In the genomic region with DNA sequence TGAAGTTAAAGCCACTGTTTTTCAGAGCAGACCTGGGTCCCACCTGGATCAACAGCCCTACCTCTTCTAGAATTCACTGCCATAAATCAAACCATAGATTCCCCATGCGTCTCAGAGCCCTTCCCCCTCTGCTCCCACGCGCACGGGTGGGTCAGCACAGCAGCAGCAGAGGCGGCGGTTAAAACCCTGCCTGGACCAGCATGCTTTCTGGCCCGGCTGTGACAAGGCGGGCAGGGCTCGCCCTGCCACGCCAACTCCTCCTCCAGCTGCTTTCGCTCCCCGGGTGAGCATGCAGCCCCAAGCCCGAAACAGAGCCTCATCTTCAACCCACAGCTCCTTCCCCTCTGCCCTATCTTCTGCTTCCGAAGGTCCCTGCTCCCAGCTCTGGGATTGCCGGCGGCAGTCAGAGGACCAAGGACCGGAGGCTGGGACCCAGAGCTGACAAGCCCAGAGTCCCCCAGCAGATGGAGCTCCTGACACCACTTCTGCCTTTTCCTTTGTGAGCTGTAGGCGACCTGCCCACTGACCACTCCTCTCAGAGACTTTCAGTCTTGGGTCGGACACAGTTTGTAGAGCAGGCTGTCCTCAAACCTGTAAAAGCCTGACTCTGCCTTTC, we compare ENCODE assay signal across 8 mouse cellular contexts. TPM values are rescaled to one million over a fixed set of nuclear protein-coding genes. Genes with fewer than 3 reads are reported as not detected.
DNase-seq lines count a peak whose midpoint lies in the region; ATAC-seq and TF ChIP-seq lines count a peak whose summit lies in the region.

No protein-coding gene starts in this region.

- peak; percentile 44; the same call in 1 of the 2 replicates for TF ChIP-seq CTCF in thymus, adult 2 months (IDR thresholded peaks at IDR 0.05; ENCODE audit: borderline replicate concordance, control insufficient read depth, extremely low read depth, insufficient read depth, low read length, poor library complexity)
- peak; percentile 82 for TF ChIP-seq CTCF in liver, adult 2 months (IDR thresholded peaks at IDR 0.05; ENCODE audit: low read depth, low read length)

- peak overlapping the region; percentile 59 for H3K4me2 ChIP-seq in embryonic facial prominence, embryonic 11.5 days (ENCODE audit: low read depth, low read length)
- peak overlapping the region; percentile 52 for H3K4me2 ChIP-seq in myocyte (ENCODE audit: low read depth)
- H3K4me2 ChIP-seq in stomach, embryonic 15.5 days = peak overlapping the region; percentile 77

- H3K9me3 ChIP-seq in embryonic facial prominence, embryonic 11.5 days (replicated peaks; ENCODE audit: control insufficient read depth, low read length) = no peaks in the 10 kb centered on the region
- no peaks in the 10 kb centered on the region for H3K9me3 ChIP-seq in stomach, embryonic 15.5 days

- no peaks in the 10 kb centered on the region for H3K79me2 ChIP-seq in liver, adult 2 months (ENCODE audit: control insufficient read depth, insufficient read depth, low read length)
- no peaks in the 10 kb centered on the region for H3K79me2 ChIP-seq in myocyte (ENCODE audit: control insufficient read depth, insufficient read depth)

- WGBS in thymus, adult 2 months = 5% methylated on average over 19 of the region's 19 CpGs
- under 1% methylated on average over 19 of the region's 19 CpGs for WGBS in embryonic facial prominence, embryonic 11.5 days
- 4% methylated on average over 19 of the region's 19 CpGs for WGBS in liver, adult 2 months
- under 1% methylated on average over 19 of the region's 19 CpGs for WGBS in stomach, embryonic 15.5 days

- DNase-seq in thymus, adult 2 months = peak; percentile 47
- no peak for DNase-seq in thymus, postnatal 0 days (ENCODE audit: low spot score)
- DNase-seq in embryonic facial prominence, embryonic 11.5 days (ENCODE audit: low spot score) = peak; percentile 85
- DNase-seq in heart, adult 8-10 months (ENCODE audit: low spot score) = peak; percentile 78
- peak; percentile 58 to 85 for DNase-seq in kidney, adult 8-10 months
- peak; percentile 47 for DNase-seq in liver, adult 2 months (ENCODE audit: extremely low read depth, low read depth, low spot score)

- H3K27ac ChIP-seq in thymus, adult 2 months (ENCODE audit: control insufficient read depth, insufficient read depth, low read length) = no peak overlapping the region
- H3K27ac ChIP-seq in embryonic facial prominence, embryonic 11.5 days (replicated peaks; ENCODE audit: low read depth, low read length) = no peak overlapping the region
- H3K27ac ChIP-seq in liver, adult 2 months (replicated peaks; ENCODE audit: insufficient read depth, low read depth, low read length) = no peak overlapping the region
- no peak overlapping the region for H3K27ac ChIP-seq in stomach, embryonic 15.5 days

- no peaks in the 10 kb centered on the region; the same call in 1 of the 2 replicates for H3K27me3 ChIP-seq in thymus, adult 2 months (ENCODE audit: control insufficient read depth, insufficient read depth, low read length)
- no peaks in the 10 kb centered on the region for H3K27me3 ChIP-seq in embryonic facial prominence, embryonic 11.5 days (ENCODE audit: control insufficient read depth, insufficient read depth, low read length)
- no peaks in the 10 kb centered on the region for H3K27me3 ChIP-seq in liver, adult 2 months (ENCODE audit: control insufficient read depth, insufficient read depth, low read length)
- H3K27me3 ChIP-seq in myocyte (ENCODE audit: control insufficient read depth, insufficient read depth, insufficient read length) = no peaks in the 10 kb centered on the region
- no peaks in the 10 kb centered on the region for H3K27me3 ChIP-seq in stomach, embryonic 15.5 days (replicated peaks)

- ATAC-seq in embryonic facial prominence, embryonic 11.5 days (replicated peaks; ENCODE audit: insufficient number of reproducible peaks, low FRiP score, low TSS enrichment, low read depth) = peak; percentile 58
- peak; percentile 35; the same call in 1 of the 2 replicates for ATAC-seq in stomach, embryonic 15.5 days (ENCODE audit: insufficient read depth, low FRiP score, low read depth)

- no peak overlapping the region for H3ac ChIP-seq in myocyte (ENCODE audit: control insufficient read depth, insufficient read length)

- peak overlapping the region; percentile 55 for H3K9ac ChIP-seq in embryonic facial prominence, embryonic 11.5 days (replicated peaks; ENCODE audit: low read length)
- H3K9ac ChIP-seq in liver, adult 2 months (ENCODE audit: low read depth, low read length) = no peak overlapping the region
- H3K9ac ChIP-seq in stomach, embryonic 15.5 days = 0 out of 2 replicates have a peak overlapping the region, but pooled peaks have one; percentile 23

- H3K4me3 ChIP-seq in thymus, adult 2 months (ENCODE audit: control insufficient read depth, insufficient read depth, low read length) = no peak overlapping the region
- peak overlapping the region; percentile 37 for H3K4me3 ChIP-seq in embryonic facial prominence, embryonic 11.5 days (ENCODE audit: low read depth, low read length)
- peak overlapping the region; percentile 2; the same call in 1 of the 2 replicates for H3K4me3 ChIP-seq in liver, adult 2 months (ENCODE audit: insufficient read depth, low read depth, low read length)
- H3K4me3 ChIP-seq in myocyte = no peak overlapping the region
- peak overlapping the region; percentile 45 for H3K4me3 ChIP-seq in stomach, embryonic 15.5 days (replicated peaks)

- TF ChIP-seq POLR2A in thymus, adult 2 months (IDR thresholded peaks at IDR 0.05; ENCODE audit: control insufficient read depth, extremely low read depth, insufficient read depth, low read length, poor library complexity) = no peak
- no peak for TF ChIP-seq POLR2A in liver, adult 2 months (IDR thresholded peaks at IDR 0.05; ENCODE audit: extremely low read depth, insufficient read depth, low read length)
- no peak for TF ChIP-seq POLR2A in myocyte (IDR thresholded peaks at IDR 0.05; ENCODE audit: insufficient read length, low read depth)

- 0 out of 2 replicates have a peak, but pooled peaks cover 2% of the 10 kb centered on the region for H3K4me1 ChIP-seq in thymus, adult 2 months (replicated peaks; ENCODE audit: control insufficient read depth, insufficient read depth, low read length)
- no peaks in the 10 kb centered on the region for H3K4me1 ChIP-seq in embryonic facial prominence, embryonic 11.5 days (ENCODE audit: control insufficient read depth, insufficient read depth, low read length)
- H3K4me1 ChIP-seq in liver, adult 2 months (ENCODE audit: control insufficient read depth, insufficient read depth, low read length) = peaks cover 2% of the 10 kb centered on the region; the same call in 1 of the 2 replicates
- H3K4me1 ChIP-seq in stomach, embryonic 15.5 days = no peaks in the 10 kb centered on the region

- H3K36me3 ChIP-seq in thymus, adult 2 months (ENCODE audit: control insufficient read depth, insufficient read depth, low read length) = no peaks in the 10 kb centered on the region
- no peaks in the 10 kb centered on the region for H3K36me3 ChIP-seq in embryonic facial prominence, embryonic 11.5 days (replicated peaks; ENCODE audit: control insufficient read depth, insufficient read depth, low read depth, low read length)
- H3K36me3 ChIP-seq in liver, adult 2 months (ENCODE audit: control insufficient read depth, insufficient read depth, low read length) = no peaks in the 10 kb centered on the region
- H3K36me3 ChIP-seq in myocyte (ENCODE audit: control insufficient read depth, insufficient read depth) = no peaks in the 10 kb centered on the region
- H3K36me3 ChIP-seq in stomach, embryonic 15.5 days = no peaks in the 10 kb centered on the region

TF ChIP-seq in myocyte, 11 proteins besides CTCF, POLR2A, EP300 and RAD21 (continues in another document):
- TF ChIP-seq TCF3 (IDR thresholded peaks at IDR 0.05; ENCODE audit: insufficient read length, low read depth) (no peak), TCF12 (IDR thresholded peaks at IDR 0.05; ENCODE audit: insufficient read depth, poor library complexity, severe bottlenecking) (no peak), CEBPB (IDR thresholded peaks at IDR 0.05; ENCODE audit: insufficient read depth, poor library complexity, severe bottlenecking) (no peak), REST (IDR thresholded peaks at IDR 0.05; ENCODE audit: insufficient read depth, insufficient read length) (no peak), MAX (IDR thresholded peaks at IDR 0.05; ENCODE audit: low read depth) (no peak), SRF (IDR thresholded peaks at IDR 0.05; ENCODE audit: control insufficient read depth, insufficient read length, low read depth) (no peak), MYOD1 (IDR thresholded peaks at IDR 0.05; ENCODE audit: control insufficient read depth in 1 of 3, insufficient read length in 2 of 3, low read depth in 2 of 3) (no peak)

RNA-seq across cellular contexts. Expression of gene E030030I06Rik, which starts 8.3 kb away (rescaled TPM):
- polyA plus RNA-seq in thymus, adult 2 months (2012; rRNA removed) = 4.5 and 6.5 TPM in 2 replicates
- 13.8 and 18.8 TPM in 2 replicates for polyA plus RNA-seq in thymus, postnatal 0 days (2015; fragmentation: Nextera tagmentation; extraction: Ambion mirVana)
- 17.6 and 19.6 TPM in 2 replicates for polyA plus RNA-seq in embryonic facial prominence, embryonic 11.5 days (2014; fragmentation: Nextera tagmentation; extraction: Ambion mirVana)
- 1 to 10 TPM in 2 of 4 experiments, under 1 TPM in 2; 0.22 to 1.7 (median 1.1) TPM for total RNA-seq in heart, adult 8-10 months (2022)
- total RNA-seq in liver, adult 2 months (2014; rRNA removed) = 1.2 and 2.1 TPM in 2 replicates
- polyA plus RNA-seq in liver, adult 2 months (2012; rRNA removed) = 7.0 and 10.8 TPM in 2 replicates
- polyA plus RNA-seq in myocyte (2012; fragmentation: generic; extraction: Trizol) = 5.8 TPM
- 21.3 and 21.6 TPM in 2 replicates for polyA plus RNA-seq in stomach, embryonic 15.5 days (2015; fragmentation: Nextera tagmentation; extraction: Ambion mirVana)

RNA-seq across cellular contexts. Expression of gene Raet1e, which starts 17.6 kb away (rescaled TPM):
- 0.33 and 0.38 TPM in 2 replicates for polyA plus RNA-seq in thymus, adult 2 months (2012; rRNA removed)
- polyA plus RNA-seq in thymus, postnatal 0 days (2015; fragmentation: Nextera tagmentation; extraction: Ambion mirVana) = 0.56 and 0.85 TPM in 2 replicates
- 11.3 and 13.6 TPM in 2 replicates for polyA plus RNA-seq in embryonic facial prominence, embryonic 11.5 days (2014; fragmentation: Nextera tagmentation; extraction: Ambion mirVana)
- not detected for total RNA-seq in heart, adult 8-10 months (2022)
- total RNA-seq in liver, adult 2 months (2014; rRNA removed) = 4.6 and 6.5 TPM in 2 replicates
- 2.4 and 4.5 TPM in 2 replicates for polyA plus RNA-seq in liver, adult 2 months (2012; rRNA removed)
- 22.0 TPM for polyA plus RNA-seq in myocyte (2012; fragmentation: generic; extraction: Trizol)
- polyA plus RNA-seq in stomach, embryonic 15.5 days (2015; fragmentation: Nextera tagmentation; extraction: Ambion mirVana) = 8.3 and 9.3 TPM in 2 replicates

RNA-seq across cellular contexts. Expression of gene H60b, which starts 17.6 kb away (rescaled TPM):
- polyA plus RNA-seq in thymus, adult 2 months (2012; rRNA removed) = not detected in 2 replicates
- 0.40 and 0.62 TPM in 2 replicates for polyA plus RNA-seq in thymus, postnatal 0 days (2015; fragmentation: Nextera tagmentation; extraction: Ambion mirVana)
- 0.32 and 0.42 TPM in 2 replicates for polyA plus RNA-seq in embryonic facial prominence, embryonic 11.5 days (2014; fragmentation: Nextera tagmentation; extraction: Ambion mirVana)
- not detected for total RNA-seq in heart, adult 8-10 months (2022)
- 0.09 TPM in 1 of 2 replicates, not detected in the other for total RNA-seq in liver, adult 2 months (2014; rRNA removed)
- polyA plus RNA-seq in liver, adult 2 months (2012; rRNA removed) = not detected in 2 replicates
- 0.24 TPM for polyA plus RNA-seq in myocyte (2012; fragmentation: generic; extraction: Trizol)
- polyA plus RNA-seq in stomach, embryonic 15.5 days (2015; fragmentation: Nextera tagmentation; extraction: Ambion mirVana) = 0.68 and 0.98 TPM in 2 replicates

Comparison
In these comparisons a context has a peak if more than half of its experiments do, and no peak if none do; other contexts are left out.
1. H3K4me3 ChIP-seq: peak in embryonic facial prominence, embryonic 11.5 days (single experiment), liver, adult 2 months (single experiment) and stomach, embryonic 15.5 days (single experiment); none in thymus, adult 2 months (single experiment) and myocyte (single experiment).
2. Peak in every context shown above with its lines, with median percentiles within 50 percentile points of each other: H3K4me2 ChIP-seq.